Mouse (Mus musculus): ENCODE results near the gene 1700023F06Rik. TPM values are rescaled to one million over a fixed set of nuclear protein-coding genes. Genes with fewer than 3 reads are reported as not detected.

Gene 1700023F06Rik
- polyA plus RNA-seq, 2 experiments = 0.57 to 0.88 TPM

- peaks cover 3% of the 10 kb centered on the region; the same call in 1 of the 2 replicates for H3K4me1 ChIP-seq (ENCODE audit: control insufficient read depth, insufficient read depth, low read length)
- no peak for DNase-seq (ENCODE audit: low spot score)
- no peak for ATAC-seq (ENCODE audit: low FRiP score, low read depth)
- WGBS = 88% methylated on average over 4 of the region's 4 CpGs
- H3K4me3 ChIP-seq (replicated peaks; ENCODE audit: low read length) = no peak overlapping the region
- H3K27me3 ChIP-seq (ENCODE audit: control insufficient read depth, insufficient read depth, low read length) = no peaks in the 10 kb centered on the region
- no peak for TF ChIP-seq POLR2A (IDR thresholded peaks at IDR 0.05; ENCODE audit: borderline replicate concordance, extremely low read depth, insufficient read depth, insufficient read length)
- H3K9ac ChIP-seq (ENCODE audit: low read depth, low read length, severe bottlenecking) = no peak overlapping the region
- no peaks in the 10 kb centered on the region for H3K9me3 ChIP-seq (ENCODE audit: control insufficient read depth, low read length)
- no peaks in the 10 kb centered on the region for H3K36me3 ChIP-seq (ENCODE audit: control insufficient read depth, insufficient read depth, low read length)
- H3K4me2 ChIP-seq (replicated peaks; ENCODE audit: low read depth, low read length, severe bottlenecking) = no peak overlapping the region
- no peak overlapping the region for H3K27ac ChIP-seq (replicated peaks; ENCODE audit: low read depth, low read length)
Measured at GRCm38 (mm10) chr11:103149771-103150170, 58.6 kb downstream of the 1700023F06Rik start.

Other genes starting within 250 kb of the 1700023F06Rik start
- gene Nmt1, start 180.4 kb downstream of the 1700023F06Rik start, polyA plus RNA-seq (2012; rRNA removed) = 45.9 and 48.9 TPM in 2 replicates
- gene Nmt1, start 180.4 kb downstream of the 1700023F06Rik start, polyA plus RNA-seq (2014; fragmentation: Nextera tagmentation; extraction: Ambion mirVana) = 50.2 and 53.9 TPM in 2 replicates
- 182 and 259 TPM in 2 replicates for gene Dcakd, start 180.2 kb downstream of the 1700023F06Rik start, polyA plus RNA-seq (2012; rRNA removed)
- gene Dcakd, start 180.2 kb downstream of the 1700023F06Rik start, polyA plus RNA-seq (2014; fragmentation: Nextera tagmentation; extraction: Ambion mirVana) = 173 and 185 TPM in 2 replicates
- gene Plcd3, start 106.9 kb downstream of the 1700023F06Rik start, polyA plus RNA-seq (2012; rRNA removed) = 10.3 and 13.2 TPM in 2 replicates
- gene Plcd3, start 106.9 kb downstream of the 1700023F06Rik start, polyA plus RNA-seq (2014; fragmentation: Nextera tagmentation; extraction: Ambion mirVana) = 3.8 and 4.9 TPM in 2 replicates
- 11.2 and 14.2 TPM in 2 replicates for gene Acbd4, start 106.9 kb downstream of the 1700023F06Rik start, polyA plus RNA-seq (2012; rRNA removed)
- 20.2 and 25.2 TPM in 2 replicates for gene Acbd4, start 106.9 kb downstream of the 1700023F06Rik start, polyA plus RNA-seq (2014; fragmentation: Nextera tagmentation; extraction: Ambion mirVana)
- 17.7 and 21.1 TPM in 2 replicates for gene Hexim1, start 92.3 kb downstream of the 1700023F06Rik start, polyA plus RNA-seq (2012; rRNA removed)
- 7.5 and 8.4 TPM in 2 replicates for gene Hexim1, start 92.3 kb downstream of the 1700023F06Rik start, polyA plus RNA-seq (2014; fragmentation: Nextera tagmentation; extraction: Ambion mirVana)
- gene Hexim2, start 76.1 kb downstream of the 1700023F06Rik start, polyA plus RNA-seq (2012; rRNA removed) = 9.4 and 10.8 TPM in 2 replicates
- gene Hexim2, start 76.1 kb downstream of the 1700023F06Rik start, polyA plus RNA-seq (2014; fragmentation: Nextera tagmentation; extraction: Ambion mirVana) = 8.6 and 11.1 TPM in 2 replicates
- 3.7 and 3.8 TPM in 2 replicates for gene Fmnl1, start 37.5 kb downstream of the 1700023F06Rik start, polyA plus RNA-seq (2012; rRNA removed)
- 2.5 and 2.6 TPM in 2 replicates for gene Fmnl1, start 37.5 kb downstream of the 1700023F06Rik start, polyA plus RNA-seq (2014; fragmentation: Nextera tagmentation; extraction: Ambion mirVana)
- gene Spata32, start 9.9 kb upstream of the 1700023F06Rik start, polyA plus RNA-seq (2012; rRNA removed) = not detected in 2 replicates
- not detected in 2 replicates for gene Spata32, start 9.9 kb upstream of the 1700023F06Rik start, polyA plus RNA-seq (2014; fragmentation: Nextera tagmentation; extraction: Ambion mirVana)
- gene Map3k14, start 58.9 kb upstream of the 1700023F06Rik start, polyA plus RNA-seq (2012; rRNA removed) = 10.0 and 11.6 TPM in 2 replicates
- gene Map3k14, start 58.9 kb upstream of the 1700023F06Rik start, polyA plus RNA-seq (2014; fragmentation: Nextera tagmentation; extraction: Ambion mirVana) = 4.0 and 4.6 TPM in 2 replicates
- gene Arhgap27, start 155.1 kb upstream of the 1700023F06Rik start, polyA plus RNA-seq (2012; rRNA removed) = 14.1 and 16.7 TPM in 2 replicates
- 8.4 and 9.4 TPM in 2 replicates for gene Arhgap27, start 155.1 kb upstream of the 1700023F06Rik start, polyA plus RNA-seq (2014; fragmentation: Nextera tagmentation; extraction: Ambion mirVana)
- 11.8 and 13.9 TPM in 2 replicates for gene Plekhm1, start 204.1 kb upstream of the 1700023F06Rik start, polyA plus RNA-seq (2012; rRNA removed)
- 9.6 and 10.7 TPM in 2 replicates for gene Plekhm1, start 204.1 kb upstream of the 1700023F06Rik start, polyA plus RNA-seq (2014; fragmentation: Nextera tagmentation; extraction: Ambion mirVana)

Data from limb, embryonic 14.5 days (tissue).